Mouse (Mus musculus): ENCODE measurements at regions not wholly inside any gene's neighbourhood (a gene's known extent, or its start where the extent isn't known, plus 50 kb on each side); places are given as distances from the start of the nearest gene placed in this dataset.

- DNase-seq (ENCODE audit: low spot score), result no peak
Measured at GRCm38 (mm10) chr7:50993707-50994106, 394.7 kb downstream of the 4933405O20Rik start.

GRCm38 (mm10) chr7:51041899-51042667 is 443.1 kb downstream of the 4933405O20Rik start:
- no peak for DNase-seq (ENCODE audit: low spot score)

GRCm38 (mm10) chr7:51051496-51051895 is 452.5 kb downstream of the 4933405O20Rik start:
- DNase-seq (ENCODE audit: low spot score), result no peak

- DNase-seq (ENCODE audit: low spot score), result no peak
Measured at GRCm38 (mm10) chr7:51068376-51068775, 442.5 kb upstream of the Ano5 start.

- DNase-seq (ENCODE audit: low spot score), result no peak
Measured at GRCm38 (mm10) chr7:51093774-51094173, 417.1 kb upstream of the Ano5 start.

- DNase-seq (ENCODE audit: low spot score), result no peak
Measured at GRCm38 (mm10) chr7:51101166-51101565, 409.7 kb upstream of the Ano5 start.

GRCm38 (mm10) chr7:51140796-51141195 is 370.0 kb upstream of the Ano5 start:
- DNase-seq (ENCODE audit: low spot score), result no peak

GRCm38 (mm10) chr7:51175211-51175610 is 335.6 kb upstream of the Ano5 start:
- no peak for DNase-seq (ENCODE audit: low spot score)

- no peak for DNase-seq (ENCODE audit: low spot score)
Measured at GRCm38 (mm10) chr7:51215487-51216232, 295.2 kb upstream of the Ano5 start.

- DNase-seq (ENCODE audit: low spot score), result no peak
Measured at GRCm38 (mm10) chr7:51216233-51216605, 294.6 kb upstream of the Ano5 start.

- no peak for DNase-seq (ENCODE audit: low spot score)
Measured at GRCm38 (mm10) chr7:51221351-51221750, 289.5 kb upstream of the Ano5 start.

GRCm38 (mm10) chr7:51221806-51222205 is 289.0 kb upstream of the Ano5 start:
- DNase-seq (ENCODE audit: low spot score), result no peak

- no peak for DNase-seq (ENCODE audit: low spot score)
Measured at GRCm38 (mm10) chr7:51227136-51227535, 283.7 kb upstream of the Ano5 start.

- no peak for DNase-seq (ENCODE audit: low spot score)
Measured at GRCm38 (mm10) chr7:51234616-51235015, 276.2 kb upstream of the Ano5 start.

GRCm38 (mm10) chr7:51247695-51248094 is 263.1 kb upstream of the Ano5 start:
- no peak for DNase-seq (ENCODE audit: low spot score)

GRCm38 (mm10) chr7:51254461-51254860 is 256.4 kb upstream of the Ano5 start:
- no peak for DNase-seq (ENCODE audit: low spot score)

GRCm38 (mm10) chr7:51259160-51259831 is 251.5 kb upstream of the Ano5 start:
- DNase-seq (ENCODE audit: low spot score), result no peak

GRCm38 (mm10) chr7:51264166-51264565 is 246.7 kb upstream of the Ano5 start:
- no peak for DNase-seq (ENCODE audit: low spot score)

- peak; percentile 14 for DNase-seq (ENCODE audit: low spot score)
Measured at GRCm38 (mm10) chr7:51265896-51266295, 244.9 kb upstream of the Ano5 start.

GRCm38 (mm10) chr7:51266879-51267278 is 243.9 kb upstream of the Ano5 start:
- DNase-seq (ENCODE audit: low spot score), result no peak

GRCm38 (mm10) chr7:51268743-51269142 is 242.1 kb upstream of the Ano5 start:
- DNase-seq (ENCODE audit: low spot score), result no peak

GRCm38 (mm10) chr7:51270531-51271090 is 240.2 kb upstream of the Ano5 start:
- DNase-seq (ENCODE audit: low spot score), result peak; percentile 22

- no peak for DNase-seq (ENCODE audit: low spot score)
Measured at GRCm38 (mm10) chr7:51281470-51281869, 229.4 kb upstream of the Ano5 start.
